Mouse (Mus musculus): ENCODE results near the gene Kcnab2. TPM values are rescaled to one million over a fixed set of nuclear protein-coding genes. Genes with fewer than 3 reads are reported as not detected.

The Kcnab2 gene
- polyA plus RNA-seq, 1 experiment from 2014 or later: 11.2 TPM

- Histone ChIP-seq H3K27ac (peak within 1 kb of the TSS; percentile 98), H3K27me3 (ENCODE audit: poor library complexity, severe bottlenecking) (peaks cover 29% of the 10 kb centered on the region), H3K36me3 (replicated peaks) (peaks cover 10% of the 10 kb centered on the region; the same call in 1 of the 2 replicates), H3K4me1 (peaks cover 28% of the 10 kb centered on the region), H3K9me3 (peaks cover 14% of the 10 kb centered on the region), H3K4me3 (peak within 1 kb of the TSS; percentile 66)
- no peak for DNase-seq (ENCODE audit: extremely low spot score, low spot score)
- WGBS: 2% methylated on average over 18 of the region's 18 CpGs
Measured at GRCm38 (mm10) chr4:152476427-152477023, 1.1 kb downstream of the Kcnab2 start, which contains the start of gene Nphp4. Nphp4 (plus strand) TSS chr4:152476706.

GRCm38 (mm10) chr4:152475941-152476340 lies 1.7 kb downstream of the Kcnab2 start:
- peak overlapping the region; percentile 66; the same call in 1 of the 2 replicates for H3K4me3 ChIP-seq
- no peak overlapping the region for H3K27ac ChIP-seq
- H3K27me3 ChIP-seq (ENCODE audit: poor library complexity, severe bottlenecking): peaks cover 29% of the 10 kb centered on the region
- WGBS: 80% methylated on average over 7 of the region's 7 CpGs
- no peak for DNase-seq (ENCODE audit: extremely low spot score, low spot score)
- H3K4me1 ChIP-seq: peaks cover 28% of the 10 kb centered on the region
- H3K36me3 ChIP-seq (replicated peaks): peaks cover 10% of the 10 kb centered on the region; the same call in 1 of the 2 replicates
- H3K9me3 ChIP-seq: peaks cover 18% of the 10 kb centered on the region

- Histone ChIP-seq H3K4me1 (peaks cover 15% of the 10 kb centered on the region), H3K9me3 (peaks cover 18% of the 10 kb centered on the region), H3K4me3 (no peak overlapping the region), H3K27ac (peak overlapping the region; percentile 15; the same call in 1 of the 2 replicates), H3K36me3 (replicated peaks) (peaks cover 10% of the 10 kb centered on the region; the same call in 1 of the 2 replicates), H3K27me3 (ENCODE audit: poor library complexity, severe bottlenecking) (no peaks in the 10 kb centered on the region)
- no peak for DNase-seq (ENCODE audit: extremely low spot score, low spot score)
- WGBS: 84% methylated on average over 6 of the region's 6 CpGs
Measured at GRCm38 (mm10) chr4:152467951-152468350, 9.7 kb downstream of the Kcnab2 start.

- Histone ChIP-seq H3K27me3 (ENCODE audit: poor library complexity, severe bottlenecking) (no peaks in the 10 kb centered on the region), H3K4me3 (no peak overlapping the region), H3K4me1 (peaks cover 19% of the 10 kb centered on the region), H3K36me3 (replicated peaks) (no peaks in the 10 kb centered on the region), H3K27ac (peak overlapping the region; percentile 25; the same call in 1 of the 2 replicates), H3K9me3 (peaks cover 4% of the 10 kb centered on the region)
- WGBS: 93% methylated on average over 13 of the region's 13 CpGs
- DNase-seq (ENCODE audit: extremely low spot score, low spot score): no peak
Measured at GRCm38 (mm10) chr4:152466601-152467000, 11.1 kb downstream of the Kcnab2 start.

GRCm38 (mm10) chr4:152465116-152465515 lies 12.6 kb downstream of the Kcnab2 start:
- WGBS: 16% methylated on average over 8 of the region's 8 CpGs

GRCm38 (mm10) chr4:152463147-152463546 lies 14.5 kb downstream of the Kcnab2 start:
- H3K4me1 ChIP-seq: peaks cover 19% of the 10 kb centered on the region
- H3K9me3 ChIP-seq: no peaks in the 10 kb centered on the region
- H3K27me3 ChIP-seq (ENCODE audit: poor library complexity, severe bottlenecking): no peaks in the 10 kb centered on the region
- no peak overlapping the region for H3K4me3 ChIP-seq
- no peaks in the 10 kb centered on the region for H3K36me3 ChIP-seq (replicated peaks)
- DNase-seq (ENCODE audit: extremely low spot score, low spot score): no peak
- H3K27ac ChIP-seq: 0 out of 2 replicates have a peak overlapping the region, but pooled peaks have one; percentile 16
- 93% methylated on average over 9 of the region's 9 CpGs for whole genome bisulfite sequencing

More at GRCm38 (mm10) chr4:152465116-152465515, 12.6 kb downstream of the Kcnab2 start:
- peak overlapping the region; percentile 82 for H3K27ac ChIP-seq
- H3K4me3 ChIP-seq: no peak overlapping the region
- peaks cover 19% of the 10 kb centered on the region for H3K4me1 ChIP-seq
- no peaks in the 10 kb centered on the region for H3K9me3 ChIP-seq
- DNase-seq (ENCODE audit: extremely low spot score, low spot score): peak; percentile 49
- no peaks in the 10 kb centered on the region for H3K27me3 ChIP-seq (ENCODE audit: poor library complexity, severe bottlenecking)
- no peaks in the 10 kb centered on the region for H3K36me3 ChIP-seq (replicated peaks)

GRCm38 (mm10) chr4:152462516-152462915 lies 15.2 kb downstream of the Kcnab2 start:
- Histone ChIP-seq H3K27ac (no peak overlapping the region), H3K4me1 (peaks cover 19% of the 10 kb centered on the region), H3K27me3 (ENCODE audit: poor library complexity, severe bottlenecking) (no peaks in the 10 kb centered on the region), H3K4me3 (no peak overlapping the region), H3K36me3 (replicated peaks) (no peaks in the 10 kb centered on the region), H3K9me3 (no peaks in the 10 kb centered on the region)
- 92% methylated on average over 12 of the region's 12 CpGs for WGBS
- DNase-seq (ENCODE audit: extremely low spot score, low spot score): no peak

- 97% methylated on average over 4 of the region's 4 CpGs for WGBS
- no peak for DNase-seq (ENCODE audit: extremely low spot score, low spot score)
Measured at GRCm38 (mm10) chr4:152457673-152458072, 20.0 kb downstream of the Kcnab2 start.

GRCm38 (mm10) chr4:152456609-152457008 lies 21.1 kb downstream of the Kcnab2 start:
- Histone ChIP-seq H3K27ac (no peak overlapping the region), H3K36me3 (replicated peaks) (no peaks in the 10 kb centered on the region), H3K27me3 (ENCODE audit: poor library complexity, severe bottlenecking) (no peaks in the 10 kb centered on the region), H3K4me1 (peaks cover 8% of the 10 kb centered on the region), H3K4me3 (no peak overlapping the region), H3K9me3 (no peaks in the 10 kb centered on the region)
- 89% methylated on average over 18 of the region's 18 CpGs for WGBS
- DNase-seq (ENCODE audit: extremely low spot score, low spot score): no peak

More at GRCm38 (mm10) chr4:152457673-152458072, 20.0 kb downstream of the Kcnab2 start:
- Histone ChIP-seq H3K4me3 (no peak overlapping the region), H3K36me3 (replicated peaks) (no peaks in the 10 kb centered on the region), H3K9me3 (no peaks in the 10 kb centered on the region), H3K4me1 (peaks cover 12% of the 10 kb centered on the region), H3K27ac (no peak overlapping the region), H3K27me3 (ENCODE audit: poor library complexity, severe bottlenecking) (no peaks in the 10 kb centered on the region)

GRCm38 (mm10) chr4:152454153-152454552 lies 23.5 kb downstream of the Kcnab2 start:
- Histone ChIP-seq H3K27ac (no peak overlapping the region), H3K36me3 (replicated peaks) (no peaks in the 10 kb centered on the region), H3K4me3 (no peak overlapping the region), H3K4me1 (peaks cover 8% of the 10 kb centered on the region), H3K27me3 (ENCODE audit: poor library complexity, severe bottlenecking) (no peaks in the 10 kb centered on the region), H3K9me3 (no peaks in the 10 kb centered on the region)
- 90% methylated on average over 12 of the region's 12 CpGs for WGBS
- DNase-seq (ENCODE audit: extremely low spot score, low spot score): no peak

- Histone ChIP-seq H3K27ac (no peak overlapping the region), H3K27me3 (ENCODE audit: poor library complexity, severe bottlenecking) (no peaks in the 10 kb centered on the region), H3K4me3 (no peak overlapping the region), H3K9me3 (no peaks in the 10 kb centered on the region), H3K36me3 (replicated peaks) (no peaks in the 10 kb centered on the region), H3K4me1 (peaks cover 12% of the 10 kb centered on the region)
- no peak for DNase-seq (ENCODE audit: extremely low spot score, low spot score)
- WGBS: 60% methylated on average over 10 of the region's 10 CpGs
Measured at GRCm38 (mm10) chr4:152453079-152453478, 24.6 kb downstream of the Kcnab2 start.

- no peaks in the 10 kb centered on the region for H3K27me3 ChIP-seq (ENCODE audit: poor library complexity, severe bottlenecking)
- no peak for DNase-seq (ENCODE audit: extremely low spot score, low spot score)
- no peak overlapping the region for H3K4me3 ChIP-seq
- no peak overlapping the region for H3K27ac ChIP-seq
- no peaks in the 10 kb centered on the region for H3K36me3 ChIP-seq (replicated peaks)
- H3K9me3 ChIP-seq: no peaks in the 10 kb centered on the region
- H3K4me1 ChIP-seq: peaks cover 13% of the 10 kb centered on the region
- 89% methylated on average over 6 of the region's 6 CpGs for WGBS
Measured at GRCm38 (mm10) chr4:152451371-152451770, 26.3 kb downstream of the Kcnab2 start.

GRCm38 (mm10) chr4:152448666-152449018 lies 29.0 kb downstream of the Kcnab2 start:
- Histone ChIP-seq H3K9me3 (no peaks in the 10 kb centered on the region), H3K27ac (0 out of 2 replicates have a peak overlapping the region, but pooled peaks have one; percentile 12), H3K27me3 (ENCODE audit: poor library complexity, severe bottlenecking) (no peaks in the 10 kb centered on the region), H3K4me1 (peaks cover 16% of the 10 kb centered on the region), H3K4me3 (no peak overlapping the region), H3K36me3 (replicated peaks) (no peaks in the 10 kb centered on the region)
- WGBS: 75% methylated on average over 8 of the region's 8 CpGs
- no peak for DNase-seq (ENCODE audit: extremely low spot score, low spot score)

All from forebrain, embryonic 10.5 days (tissue).